Mouse (Mus musculus) G1E (cell line): ENCODE results near the gene Fam71e1.

Source experiments
- CTCF ChIP-seq: IDR thresholded peaks from 2 replicates; pipeline ENCODE4 v1.5.1; 2012; ENCODE audit warnings: low read depth, low read length, inconsistent platforms, mixed read lengths
- GATA1 ChIP-seq: IDR thresholded peaks from 2 replicates; pipeline ENCODE4 v1.6.1; 2012; ENCODE audit warnings: borderline replicate concordance, low read length, inconsistent platforms, mixed read lengths
- GATA2 ChIP-seq: IDR thresholded peaks from 2 replicates; pipeline ENCODE4 v1.6.1; 2012; ENCODE audit warnings: low read depth, low read length, inconsistent platforms, borderline replicate concordance
- POLR2AphosphoS5 ChIP-seq: IDR thresholded peaks from 2 replicates; pipeline ENCODE4 v1.6.1; 2012; ENCODE audit warnings: low read depth, low read length, inconsistent platforms; ENCODE audit not compliant: insufficient replicate concordance
- TAL1 ChIP-seq: conservative IDR thresholded peaks from 2 replicates; pipeline ENCODE4 v1.6.1; 2012; ENCODE audit warnings: low read depth, low read length, inconsistent platforms, mixed read lengths

DNA sequence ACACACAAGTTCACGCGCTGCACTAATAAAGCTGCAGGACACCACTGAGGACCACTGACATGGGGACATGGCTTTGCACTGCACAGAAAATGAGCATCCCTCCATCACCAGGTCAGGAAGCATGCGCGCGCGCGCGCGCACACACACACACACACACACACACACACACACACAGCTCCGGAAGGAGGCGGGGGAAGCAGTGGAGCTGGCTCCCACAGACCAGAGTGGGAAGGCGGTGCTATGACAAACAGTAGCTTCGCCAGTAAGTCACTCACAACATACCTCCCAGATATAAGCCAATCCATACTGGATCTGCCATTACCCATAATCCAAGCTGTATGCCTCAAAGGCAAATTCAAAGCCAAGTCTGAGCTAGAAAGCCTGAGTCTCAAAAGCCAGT is 50.7 kb downstream of the Fam71e1 start:
- no peak for TF ChIP-seq CTCF
- no peak for TF ChIP-seq GATA1
- no peak for TF ChIP-seq TAL1
- no peak for TF ChIP-seq POLR2AphosphoS5
- TF ChIP-seq GATA2, result no peak
